Mouse (Mus musculus) thymus, postnatal 36 days (tissue): Measurements from ENCODE around the gene Cxcr6.

Source experiments
- DNase-seq, 2 experiments: peaks; one replicate each; pipeline ENCODE4 v3.0.0; 2022; ENCODE audit warnings: mixed read lengths in 2 of 2

Cxcr6 gene

GRCm38 (mm10) chr9:123806267-123806666 is at the start of gene Cxcr6:
Gene Cxcr6 (plus strand): TSS chr9:123806475.
- no peak for DNase-seq

- peak; percentile 87 to 94 for DNase-seq
These were observed 49.5 kb upstream of the Cxcr6 start for GRCm38 (mm10) chr9:123756752-123757151.

- peak; percentile 50 to 58 for DNase-seq
These were observed 48.9 kb upstream of the Cxcr6 start for GRCm38 (mm10) chr9:123757326-123757725.

DNA sequence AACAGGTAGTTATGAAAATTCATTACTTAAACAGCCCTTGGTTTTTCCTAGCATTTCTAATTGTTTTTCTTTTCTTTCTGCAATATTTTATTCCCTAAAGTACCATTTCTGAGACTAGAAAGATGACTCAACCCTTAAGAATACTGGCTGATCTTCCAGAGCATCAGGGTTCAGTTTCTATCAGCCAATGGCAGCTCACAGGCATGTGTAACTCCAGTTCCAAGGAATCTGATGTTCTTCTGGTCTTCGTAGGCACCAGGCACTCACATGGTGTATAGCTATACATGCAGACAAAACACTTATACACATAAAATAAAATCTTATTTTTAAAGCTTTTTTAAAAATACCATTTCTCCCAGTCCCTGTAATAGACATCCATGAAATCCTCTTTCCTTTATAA is 48.1 kb upstream of the Cxcr6 start:
- DNase-seq, result no peak

DNA sequence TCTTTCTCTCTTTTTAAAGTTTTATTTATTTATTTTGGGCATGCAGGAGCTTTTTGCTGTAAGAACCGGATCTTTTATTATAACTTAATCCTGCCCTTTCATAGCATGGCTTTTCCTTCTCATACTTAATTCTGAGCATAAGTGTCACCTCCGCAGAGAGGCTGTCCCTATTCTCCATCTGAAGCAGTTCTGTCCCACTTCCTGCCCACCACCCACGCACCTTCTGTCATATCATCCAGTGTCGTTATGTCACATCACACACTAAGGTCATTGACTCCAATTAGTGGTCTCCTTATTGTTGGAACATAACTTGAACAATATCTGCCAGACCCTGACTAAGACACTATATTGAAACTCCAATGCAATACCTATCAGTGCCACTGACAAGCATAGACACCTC is 47.6 kb upstream of the Cxcr6 start:
- peak; percentile 54 to 67 for DNase-seq

GRCm38 (mm10) chr9:123760806-123761205 is 45.5 kb upstream of the Cxcr6 start:
- DNase-seq, result no peak

DNA sequence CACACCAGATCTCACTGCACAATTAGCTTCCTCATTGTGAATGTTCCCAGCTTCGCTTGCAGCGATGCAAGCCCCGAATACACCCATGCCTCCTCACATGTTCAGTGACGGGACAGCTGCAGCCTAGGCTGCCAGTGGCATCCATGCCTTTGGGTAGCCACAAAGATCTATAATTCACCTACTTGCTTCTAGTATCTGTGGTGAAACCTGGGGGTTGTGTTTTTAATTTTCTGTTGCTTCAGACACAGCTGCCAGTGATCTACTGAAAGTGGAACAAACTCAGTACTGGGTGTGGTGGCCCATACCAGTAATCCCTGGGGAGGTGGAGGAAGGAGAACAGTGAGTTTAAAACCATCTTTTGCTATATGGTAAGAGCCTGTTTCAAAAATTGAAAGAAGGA is 43.4 kb upstream of the Cxcr6 start:
- peak; percentile 53 to 67 for DNase-seq

DNA sequence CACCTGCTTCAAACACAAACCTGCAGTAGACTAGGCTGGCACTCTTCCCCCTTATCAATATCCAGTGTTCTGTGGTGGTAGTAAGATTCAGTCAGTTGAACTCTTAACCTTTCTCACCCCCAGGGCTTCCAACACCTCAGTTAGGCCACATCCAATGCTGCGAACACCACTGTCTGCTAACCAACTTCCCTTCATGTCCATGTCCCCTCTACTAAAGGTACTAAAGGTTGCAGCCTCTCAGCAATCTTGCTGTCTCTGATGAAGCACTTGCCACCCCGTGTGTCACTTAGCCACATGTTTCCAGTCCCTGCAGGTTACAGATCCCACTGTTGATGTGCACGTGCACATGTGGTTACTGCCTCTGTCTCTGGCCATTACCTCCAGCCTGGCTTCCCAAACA is 42.5 kb upstream of the Cxcr6 start:
- peak; percentile 41 to 50 for DNase-seq

DNA sequence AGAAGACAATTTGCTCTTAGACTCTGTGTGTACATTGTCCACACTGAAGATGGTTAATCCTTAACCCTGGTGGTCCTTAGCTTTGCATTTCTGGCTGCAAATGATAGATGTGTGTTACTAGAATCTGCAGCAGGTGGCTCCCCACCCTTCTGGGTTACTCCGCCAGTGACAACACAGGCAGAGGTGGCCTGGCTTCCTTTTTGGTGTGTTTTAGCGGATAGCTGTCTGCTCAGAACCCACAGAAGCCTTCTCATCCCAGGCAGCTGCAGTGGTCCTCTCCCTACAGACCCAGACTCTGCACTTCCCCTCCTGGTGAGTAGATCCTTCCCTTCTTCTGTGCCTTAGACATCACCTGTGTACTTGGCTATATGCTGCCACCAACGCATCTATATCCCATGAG is 39.3 kb upstream of the Cxcr6 start:
- DNase-seq, result peak; percentile 72 to 82

DNA sequence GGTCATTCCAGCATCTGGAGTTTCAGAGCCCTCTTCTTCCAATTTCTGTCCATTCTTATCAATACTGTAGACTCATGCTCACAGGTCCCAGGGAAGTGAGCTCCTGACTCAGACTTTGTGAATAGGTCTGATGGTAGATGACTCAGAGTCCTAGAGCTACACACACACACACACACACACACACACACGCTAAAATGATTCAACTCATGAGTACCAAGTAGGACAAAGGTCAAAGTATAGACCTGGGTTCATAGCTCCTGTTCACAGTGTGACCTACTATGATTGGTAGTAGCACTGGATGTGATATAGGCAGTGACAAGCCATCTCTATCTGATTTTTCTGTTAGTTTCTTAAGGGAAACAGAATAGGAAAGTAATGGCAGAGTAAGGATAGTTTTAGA is 37.8 kb upstream of the Cxcr6 start:
- no peak for DNase-seq

GRCm38 (mm10) chr9:123769532-123769931 is 36.7 kb upstream of the Cxcr6 start:
- peak in 1 of 2 experiments; percentile 40 for DNase-seq

GRCm38 (mm10) chr9:123773299-123773698 is 33.0 kb upstream of the Cxcr6 start:
- DNase-seq, result peak; percentile 60 to 64

- no peak for DNase-seq
These were observed 17.3 kb upstream of the Cxcr6 start for GRCm38 (mm10) chr9:123788855-123789529.

GRCm38 (mm10) chr9:123796174-123796573 is 10.1 kb upstream of the Cxcr6 start:
- DNase-seq, result peak; percentile 64 to 67

GRCm38 (mm10) chr9:123801527-123801926 is 4.7 kb upstream of the Cxcr6 start:
- DNase-seq, result no peak

- no peak for DNase-seq
These were observed 3.9 kb upstream of the Cxcr6 start for GRCm38 (mm10) chr9:123802421-123802820.

DNA sequence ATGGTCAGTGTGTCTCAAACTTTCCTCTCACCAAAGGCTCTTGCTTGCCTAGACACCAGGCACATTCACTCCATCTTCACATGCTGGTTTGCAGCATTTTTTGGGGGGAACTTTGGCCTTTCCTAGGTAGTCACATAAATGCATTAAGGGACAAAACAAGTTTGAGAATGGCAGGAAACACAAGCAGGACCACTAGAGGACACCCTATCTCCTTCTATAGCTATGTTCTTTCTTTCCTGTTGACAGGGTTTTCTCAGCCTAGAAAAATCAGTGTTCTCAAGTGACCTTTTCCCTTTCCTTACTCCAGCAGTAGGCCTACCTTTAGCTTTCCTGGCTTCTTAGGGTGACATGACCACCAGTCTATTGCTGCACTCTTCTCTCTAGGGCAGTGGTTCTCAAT is 3.4 kb upstream of the Cxcr6 start:
- DNase-seq, result no peak

GRCm38 (mm10) chr9:123805241-123805640 is 1.0 kb upstream of the Cxcr6 start:
- no peak for DNase-seq

DNA sequence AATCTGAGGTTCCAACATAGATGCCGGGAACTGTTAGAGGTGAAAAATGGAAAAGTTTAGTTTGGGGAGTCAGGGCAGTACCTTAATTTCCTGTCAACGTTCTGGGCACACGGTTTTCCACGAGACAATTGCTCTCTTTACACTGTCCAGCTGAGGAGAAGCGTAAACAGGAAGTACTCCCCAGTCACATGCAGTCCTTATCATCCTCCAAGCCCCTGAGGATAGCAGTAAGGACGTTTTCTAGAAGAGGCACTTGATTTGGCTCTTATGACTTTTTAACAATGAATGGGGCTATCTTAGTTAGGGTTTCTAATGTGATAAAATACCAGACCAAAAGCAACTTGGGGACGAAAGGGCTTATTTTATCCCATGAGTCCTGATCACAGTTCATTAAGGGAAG is 2.3 kb downstream of the Cxcr6 start:
- DNase-seq, result no peak

- DNase-seq, result no peak
These were observed 5.6 kb downstream of the Cxcr6 start for GRCm38 (mm10) chr9:123811831-123812230.

- no peak for DNase-seq
These were observed 8.1 kb downstream of the Cxcr6 start for GRCm38 (mm10) chr9:123814326-123814725.

DNA sequence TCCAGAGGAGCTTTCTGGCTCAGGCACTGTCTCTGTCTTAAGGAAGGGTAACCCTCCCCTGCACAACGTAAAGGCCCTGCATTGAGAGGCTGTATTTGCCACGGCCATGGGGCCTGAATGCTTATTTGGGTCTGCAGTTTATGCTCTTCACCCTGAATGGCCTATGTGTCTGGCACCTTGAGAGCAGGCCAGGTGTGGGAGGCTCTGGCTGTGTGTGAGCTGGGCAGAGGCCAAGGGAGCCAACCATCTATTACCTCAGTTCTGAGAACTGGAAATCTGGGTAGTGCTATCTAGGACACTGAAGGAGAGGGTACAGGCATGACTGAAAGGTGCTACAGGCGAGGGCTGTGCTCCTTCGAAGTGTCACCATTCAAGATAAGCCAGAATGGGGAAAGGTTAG is 8.5 kb downstream of the Cxcr6 start:
- no peak for DNase-seq

- no peak for DNase-seq
These were observed 9.2 kb downstream of the Cxcr6 start for GRCm38 (mm10) chr9:123815444-123815843.

DNA sequence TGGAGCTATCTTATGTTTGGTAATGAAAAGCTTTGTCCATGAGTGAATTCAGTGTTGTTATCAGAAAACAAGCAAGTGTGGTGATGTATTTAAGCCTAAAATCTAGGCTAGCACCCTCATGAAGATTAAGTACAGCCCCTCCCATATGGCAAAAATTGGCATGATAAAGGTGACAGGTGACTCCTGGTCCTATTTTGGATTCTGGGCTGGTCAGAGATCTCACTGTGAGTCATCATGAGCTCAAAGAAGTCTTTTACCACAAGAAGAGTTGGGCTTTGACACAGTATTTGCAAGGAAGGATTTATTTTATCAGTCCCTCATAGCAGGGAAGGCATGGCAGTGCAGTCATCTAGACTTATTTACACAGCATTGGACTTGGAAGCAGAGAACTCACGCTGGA is 9.7 kb downstream of the Cxcr6 start:
- DNase-seq, result no peak

- DNase-seq, result no peak
These were observed 12.3 kb downstream of the Cxcr6 start for GRCm38 (mm10) chr9:123818601-123819000.
